Mouse (Mus musculus) brain, embryonic 14.5 days (tissue): ENCODE measurements around the gene Pcolce.

Experiments used
- CTCF ChIP-seq: fragments of 200-500 bp; IDR thresholded peaks from 2 replicates; pipeline ENCODE4 v1.5.1; 2012; ENCODE audit warnings: inconsistent platforms, mild to moderate bottlenecking, moderate library complexity, borderline replicate concordance; ENCODE audit not compliant: insufficient read depth, insufficient read length; ENCODE audit errors: extremely low read depth
- POLR2A ChIP-seq: fragments of 200-500 bp; IDR thresholded peaks from 2 replicates; pipeline ENCODE4 v1.6.1; 2012; ENCODE audit warnings: mild to moderate bottlenecking, inconsistent platforms, borderline replicate concordance; ENCODE audit not compliant: poor library complexity, insufficient read depth, insufficient read length, severe bottlenecking; ENCODE audit errors: extremely low read depth

- TF ChIP-seq CTCF = no peak
- TF ChIP-seq POLR2A = no peak
Observed at GRCm38 (mm10) chr5:137644484-137644883, 30.9 kb upstream of the Pcolce start.
